Mouse (Mus musculus) kidney, postnatal 0 days (tissue): ENCODE data around the gene Pfn1. TPM values are rescaled to one million over a fixed set of nuclear protein-coding genes. Genes with fewer than 3 reads are reported as not detected.

Experiments
- ATAC-seq: fragments of 200-750 bp; cut with Nextera tagmentation; replicated peaks from 2 replicates; pipeline ENCODE4 v1.8.0; 2017; ENCODE audit warnings: low read depth, moderate number of reproducible peaks, moderate TSS enrichment, moderate library complexity; ENCODE audit not compliant: low FRiP score
- DNase-seq: peaks from one replicate; pipeline ENCODE4 v3.0.0-alpha.2; 2016; ENCODE audit warnings: low spot score
- H3K27ac ChIP-seq: fragments of 300-500 bp; sonication (generic); 2 replicates; pipeline ENCODE4 v1.5.1; 2014; ENCODE audit warnings: mild to moderate bottlenecking
- H3K27me3 ChIP-seq: fragments of 300-500 bp; sonication (generic); 2 replicates; pipeline ENCODE4 v1.6.1; 2014; ENCODE audit warnings: low read length, mixed read lengths; ENCODE audit not compliant: insufficient read depth
- H3K36me3 ChIP-seq: fragments of 300-500 bp; sonication (generic); 2 replicates; pipeline ENCODE4 v1.6.1; 2014; ENCODE audit warnings: low read length, mixed read lengths; ENCODE audit not compliant: insufficient read depth
- H3K4me1 ChIP-seq: fragments of 300-500 bp; sonication (generic); replicated peaks from 2 replicates; pipeline ENCODE4 v1.6.1; 2014; ENCODE audit warnings: antibody characterized with exemption, low read length, mixed read lengths; ENCODE audit not compliant: insufficient read depth
- H3K4me2 ChIP-seq: fragments of 300-500 bp; sonication (generic); 2 replicates; pipeline ENCODE4 v1.6.1; 2014; ENCODE audit warnings: mild to moderate bottlenecking, low read length, moderate library complexity, mixed read lengths
- H3K4me3 ChIP-seq: fragments of 300-500 bp; sonication (generic); replicated peaks from 2 replicates; pipeline ENCODE4 v1.5.1; 2014; ENCODE audit warnings: low read depth, low read length
- H3K9ac ChIP-seq: fragments of 300-500 bp; sonication (generic); 2 replicates; pipeline ENCODE4 v1.6.1; 2014; ENCODE audit warnings: low read depth, low read length
- H3K9me3 ChIP-seq: fragments of 300-500 bp; sonication (generic); replicated peaks from 2 replicates; pipeline ENCODE4 v1.6.1; 2016; ENCODE audit warnings: low read length, inconsistent platforms, mixed read lengths
- CTCF ChIP-seq: IDR thresholded peaks from 2 replicates; pipeline ENCODE4 v1.5.1; 2016; ENCODE audit warnings: antibody characterized with exemption, low read depth, mild to moderate bottlenecking, moderate library complexity
- WGBS: fragments of 180-500 bp; shearing (Covaris S2); extraction: QIAGEN DNeasy Blood & Tissue Kit; methylation state at CpG from one replicate; pipeline ENCODE4 v1.1.7; 2014; 5-methylcytosine and 5-hydroxymethylcytosine counted together
- polyA plus RNA-seq: library from polyadenylated mRNA; unstranded; fragments of >200 nt; fragmentation: Nextera tagmentation; extraction: Ambion mirVana; gene quantifications from 2 replicates; pipeline ENCODE4 v1.2.1, GENCODE M21; 2015

Gene Pfn1
- polyA plus RNA-seq, 1 experiment from 2014 or later: 1,513 TPM

- Histone ChIP-seq H3K4me2 (no peak overlapping the region), H3K27me3 (no peaks in the 10 kb centered on the region), H3K4me1 (no peaks in the 10 kb centered on the region), H3K27ac (no peak overlapping the region), H3K9ac (no peak overlapping the region), H3K9me3 (no peaks in the 10 kb centered on the region), H3K36me3 (no peaks in the 10 kb centered on the region), H3K4me3 (no peak overlapping the region)
- TF ChIP-seq CTCF: no peak
- DNase-seq: no peak
- 42% methylated on average over 7 of the region's 7 CpGs for WGBS
- no peak for ATAC-seq
Measured at GRCm38 (mm10) chr11:70621972-70622814, 32.3 kb downstream of the Pfn1 start.

GRCm38 (mm10) chr11:70619101-70619500 lies 35.3 kb downstream of the Pfn1 start, which contains the start of gene Chrne:
TSS of gene Chrne (minus strand) at chr11:70619216.
- ATAC-seq: no peak
- Histone ChIP-seq H3K4me3 (no peak within 1 kb of the TSS), H3K9ac (no peak within 1 kb of the TSS), H3K27ac (no peak within 1 kb of the TSS), H3K9me3 (no peaks in the 10 kb centered on the region), H3K4me1 (peaks cover 12% of the 10 kb centered on the region; the same call in 1 of the 2 replicates), H3K36me3 (no peaks in the 10 kb centered on the region), H3K27me3 (no peaks in the 10 kb centered on the region), H3K4me2 (no peak within 1 kb of the TSS)
- WGBS: 38% methylated on average over 1 of the region's 1 CpGs
- DNase-seq: no peak
- TF ChIP-seq CTCF: no peak

GRCm38 (mm10) chr11:70615516-70616093 lies 38.8 kb downstream of the Pfn1 start, which contains the start of gene 4930544D05Rik:
TSS of gene 4930544D05Rik (plus strand) at chr11:70615848.
- 19% methylated on average over 21 of the region's 21 CpGs for WGBS

GRCm38 (mm10) chr11:70615074-70615473 lies 39.4 kb downstream of the Pfn1 start:
- no peaks in the 10 kb centered on the region for H3K27me3 ChIP-seq
- ATAC-seq (peak; percentile 58; the same call in 1 of the 2 replicates), DNase-seq (peak; percentile 95)
- H3K36me3 ChIP-seq: peaks cover 26% of the 10 kb centered on the region; the same call in 1 of the 2 replicates
- WGBS: 1% methylated on average over 17 of the region's 17 CpGs
- peak overlapping the region; percentile 68 for H3K4me2 ChIP-seq
- peak overlapping the region; percentile 55 for H3K9ac ChIP-seq
- peak overlapping the region; percentile 54; the same call in 1 of the 2 replicates for H3K27ac ChIP-seq
- H3K4me3 ChIP-seq: peak overlapping the region; percentile 35
- no peaks in the 10 kb centered on the region for H3K9me3 ChIP-seq
- H3K4me1 ChIP-seq: peaks cover 12% of the 10 kb centered on the region; the same call in 1 of the 2 replicates
- TF ChIP-seq CTCF: 0 out of 2 replicates have a peak, but pooled peaks have one; percentile 20

More at GRCm38 (mm10) chr11:70615516-70616093, 38.8 kb downstream of the Pfn1 start, which contains the start of gene 4930544D05Rik:
- H3K27me3 ChIP-seq: no peaks in the 10 kb centered on the region
- H3K4me1 ChIP-seq: peaks cover 12% of the 10 kb centered on the region; the same call in 1 of the 2 replicates
- peak within 1 kb of the TSS; percentile 54; the same call in 1 of the 2 replicates for H3K27ac ChIP-seq
- ATAC-seq (no peak), DNase-seq (no peak)
- no peaks in the 10 kb centered on the region for H3K9me3 ChIP-seq
- H3K4me2 ChIP-seq: peak within 1 kb of the TSS; percentile 68
- peaks cover 21% of the 10 kb centered on the region; the same call in 1 of the 2 replicates for H3K36me3 ChIP-seq
- TF ChIP-seq CTCF: no peak
- H3K9ac ChIP-seq: peak within 1 kb of the TSS; percentile 55
- peak within 1 kb of the TSS; percentile 35 for H3K4me3 ChIP-seq

- H3K27me3 ChIP-seq: no peaks in the 10 kb centered on the region
- H3K4me1 ChIP-seq: peaks cover 12% of the 10 kb centered on the region; the same call in 1 of the 2 replicates
- DNase-seq (no peak), ATAC-seq (no peak)
- peak; percentile 54 for TF ChIP-seq CTCF
- peaks cover 49% of the 10 kb centered on the region for H3K36me3 ChIP-seq
- H3K27ac ChIP-seq: no peak overlapping the region
- H3K9ac ChIP-seq: no peak overlapping the region
- H3K9me3 ChIP-seq: no peaks in the 10 kb centered on the region
- H3K4me3 ChIP-seq: no peak overlapping the region
- no peak overlapping the region for H3K4me2 ChIP-seq
- 84% methylated on average over 7 of the region's 7 CpGs for WGBS
Measured at GRCm38 (mm10) chr11:70612505-70612904, 41.9 kb downstream of the Pfn1 start.

- peak; percentile 53 for TF ChIP-seq CTCF
- WGBS: 87% methylated on average over 4 of the region's 4 CpGs
- no peaks in the 10 kb centered on the region for H3K27me3 ChIP-seq
- ATAC-seq: no peak
- no peak for DNase-seq
- H3K4me2 ChIP-seq: no peak overlapping the region
- no peak overlapping the region for H3K9ac ChIP-seq
- H3K4me3 ChIP-seq: no peak overlapping the region
- H3K4me1 ChIP-seq: peaks cover 12% of the 10 kb centered on the region; the same call in 1 of the 2 replicates
- no peak overlapping the region for H3K27ac ChIP-seq
- H3K36me3 ChIP-seq: peaks cover 67% of the 10 kb centered on the region
- no peaks in the 10 kb centered on the region for H3K9me3 ChIP-seq
Measured at GRCm38 (mm10) chr11:70610752-70611151, 43.7 kb downstream of the Pfn1 start.
